Mouse (Mus musculus) limb, embryonic 10.5 days (tissue): ENCODE data around the gene Kansl2. TPM values are rescaled to one million over a fixed set of nuclear protein-coding genes. Genes with fewer than 3 reads are reported as not detected.

ENCODE experiments used
- DNase-seq: peaks from one replicate; pipeline ENCODE4 v3.0.0-alpha.2; 2017; ENCODE audit warnings: low spot score
- H3K27ac ChIP-seq: fragments of 300-500 bp; sonication (generic); 2 replicates; pipeline ENCODE4 v1.5.1; 2016; ENCODE audit warnings: mild to moderate bottlenecking
- H3K27me3 ChIP-seq: fragments of 300-500 bp; sonication (generic); 2 replicates; pipeline ENCODE4 v1.6.1; 2016; ENCODE audit warnings: low read depth, mild to moderate bottlenecking; ENCODE audit not compliant: poor library complexity, severe bottlenecking
- H3K36me3 ChIP-seq: fragments of 300-500 bp; sonication (generic); 2 replicates; pipeline ENCODE4 v1.6.1; 2016; ENCODE audit warnings: mild to moderate bottlenecking, moderate library complexity
- H3K4me1 ChIP-seq: fragments of 300-500 bp; sonication (generic); 2 replicates; pipeline ENCODE4 v1.6.1; 2016
- H3K4me3 ChIP-seq: fragments of 300-500 bp; sonication (generic); 2 replicates; pipeline ENCODE4 v1.5.1; 2016; ENCODE audit warnings: mild to moderate bottlenecking, moderate library complexity
- H3K9me3 ChIP-seq: fragments of 300-500 bp; sonication (generic); replicated peaks from 2 replicates; pipeline ENCODE4 v1.6.1; 2016; ENCODE audit warnings: mild to moderate bottlenecking
- WGBS: fragments of 180-500 bp; shearing (Covaris S2); methylation state at CpG from one replicate; pipeline ENCODE4 v1.1.7; 2016; 5-methylcytosine and 5-hydroxymethylcytosine counted together
- polyA plus RNA-seq: library from polyadenylated mRNA; unstranded; fragments of >200 nt; fragmentation: Nextera tagmentation; extraction: Ambion mirVana; gene quantifications from 2 replicates; pipeline ENCODE4 v1.2.1, GENCODE M21; 2016

Gene Kansl2
- polyA plus RNA-seq: 168 and 181 TPM in 2 replicates

DNA sequence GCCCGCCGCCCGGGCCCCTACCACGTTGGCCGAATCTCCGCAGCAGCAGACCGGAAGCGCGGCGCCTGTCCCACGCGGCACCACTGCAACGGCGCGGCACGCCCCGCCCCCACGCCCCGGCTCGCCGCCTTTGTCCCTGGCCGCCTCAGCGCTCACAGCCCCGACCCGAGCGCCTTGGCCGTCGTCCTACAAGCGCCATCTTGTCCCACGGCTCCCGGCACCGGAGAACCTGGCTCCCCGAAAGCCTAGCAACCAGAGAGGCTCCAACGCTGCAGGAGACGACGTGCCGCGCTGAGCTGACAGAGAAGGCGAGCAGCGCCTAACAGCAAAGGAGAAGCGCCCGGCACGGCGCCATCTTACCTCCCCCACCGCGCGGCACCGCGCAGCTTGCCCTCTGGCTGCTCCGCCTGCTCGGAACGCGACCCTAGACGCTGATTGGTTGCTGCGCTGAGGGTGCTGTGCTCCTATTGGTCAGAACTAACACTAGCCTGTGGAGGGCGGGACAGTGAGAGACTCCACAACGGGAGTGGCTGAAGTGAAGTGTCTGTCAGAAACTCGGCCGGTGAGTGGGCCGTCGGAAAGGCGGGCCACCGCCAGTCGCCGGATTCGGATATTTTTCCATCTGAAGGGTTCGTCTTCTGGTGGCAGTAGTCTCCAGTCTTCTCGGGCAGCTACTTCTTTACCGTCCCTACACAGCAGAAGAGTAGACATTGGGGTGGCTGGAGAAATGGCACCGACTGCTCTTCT lies at the start of gene Kansl2:
Gene Kansl2, minus strand, starts transcription at position 384 of the 747 bp plus-strand sequence.
- DNase-seq: peak; percentile 95
- under 1% methylated on average over 69 of the region's 70 CpGs for WGBS

GRCm38 (mm10) chr15:98582996-98583395 lies 48.9 kb upstream of the Kansl2 start:
- Histone ChIP-seq H3K4me1 (peaks cover 15% of the 10 kb centered on the region), H3K4me3 (no peak overlapping the region), H3K9me3 (no peaks in the 10 kb centered on the region), H3K27me3 (no peaks in the 10 kb centered on the region), H3K36me3 (no peaks in the 10 kb centered on the region), H3K27ac (0 out of 2 replicates have a peak overlapping the region, but pooled peaks have one; percentile 19)
- 70% methylated on average over 8 of the region's 8 CpGs for WGBS
- DNase-seq: no peak

More for the DNA sequence above, at the start of gene Kansl2:
- Histone ChIP-seq H3K4me3 (peak within 1 kb of the TSS; percentile 71), H3K27me3 (no peaks in the 10 kb centered on the region), H3K36me3 (peaks cover 56% of the 10 kb centered on the region), H3K4me1 (peaks cover 7% of the 10 kb centered on the region), H3K27ac (peak within 1 kb of the TSS; percentile 97), H3K9me3 (no peaks in the 10 kb centered on the region)

DNA sequence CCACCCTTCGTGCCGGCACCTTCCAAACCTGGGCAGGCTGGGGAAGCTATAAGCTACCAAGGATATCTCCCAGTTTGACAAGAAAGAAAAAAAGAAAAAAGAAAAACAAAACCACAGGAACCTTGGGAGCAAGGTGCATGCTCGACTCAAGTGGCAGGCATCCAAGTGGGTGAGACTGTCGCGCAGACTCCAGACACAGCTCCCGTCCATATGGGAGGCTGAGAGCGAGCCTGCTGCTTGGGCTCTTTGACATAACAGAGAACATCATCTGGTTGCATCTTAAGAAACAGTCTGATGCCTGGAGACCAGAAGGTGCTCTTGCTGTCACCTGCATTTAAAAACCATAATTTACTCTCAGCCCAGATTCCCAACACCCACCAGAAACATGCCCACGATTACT lies 48.3 kb upstream of the Kansl2 start:
- Histone ChIP-seq H3K4me3 (no peak overlapping the region), H3K36me3 (no peaks in the 10 kb centered on the region), H3K27me3 (no peaks in the 10 kb centered on the region), H3K4me1 (peaks cover 15% of the 10 kb centered on the region), H3K27ac (no peak overlapping the region), H3K9me3 (no peaks in the 10 kb centered on the region)
- no peak for DNase-seq
- WGBS: 84% methylated on average over 8 of the region's 8 CpGs

DNA sequence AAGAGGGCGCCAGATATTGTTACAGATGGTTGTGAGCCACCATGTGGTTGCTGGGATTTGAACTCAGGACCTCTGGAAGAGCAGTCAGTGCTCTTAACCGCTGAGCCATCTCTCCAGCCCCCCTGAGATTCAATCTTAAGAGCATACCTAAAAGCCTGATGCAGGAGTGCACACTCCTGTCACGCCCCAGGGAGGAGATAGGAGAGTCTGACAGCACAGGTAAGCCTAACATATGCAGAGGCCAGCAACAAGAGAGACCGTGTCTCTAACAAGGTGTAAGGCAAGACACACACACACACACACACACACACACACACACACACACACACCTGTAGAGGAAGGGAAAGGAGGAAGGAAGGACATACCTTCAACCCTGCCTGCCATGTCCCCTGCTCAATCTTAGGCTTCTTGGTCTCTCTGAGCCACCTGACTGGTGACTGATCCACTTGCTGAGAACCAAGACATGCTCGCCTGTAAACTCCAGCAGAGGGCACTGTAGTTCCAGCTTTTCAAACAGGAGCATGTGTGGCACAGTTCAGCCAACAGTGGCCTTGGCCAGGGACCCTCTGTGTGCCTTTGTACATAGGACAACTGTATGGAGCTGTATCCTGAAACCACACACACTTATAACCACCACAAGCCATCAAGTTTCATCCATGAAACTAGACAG lies 45.9 kb upstream of the Kansl2 start:
- peaks cover 4% of the 10 kb centered on the region; the same call in 1 of the 2 replicates for H3K4me1 ChIP-seq
- H3K27ac ChIP-seq: no peak overlapping the region
- no peaks in the 10 kb centered on the region for H3K27me3 ChIP-seq
- H3K4me3 ChIP-seq: no peak overlapping the region
- peak; percentile 79 for DNase-seq
- WGBS: 38% methylated on average over 5 of the region's 5 CpGs
- H3K36me3 ChIP-seq: no peaks in the 10 kb centered on the region
- H3K9me3 ChIP-seq: no peaks in the 10 kb centered on the region

DNA sequence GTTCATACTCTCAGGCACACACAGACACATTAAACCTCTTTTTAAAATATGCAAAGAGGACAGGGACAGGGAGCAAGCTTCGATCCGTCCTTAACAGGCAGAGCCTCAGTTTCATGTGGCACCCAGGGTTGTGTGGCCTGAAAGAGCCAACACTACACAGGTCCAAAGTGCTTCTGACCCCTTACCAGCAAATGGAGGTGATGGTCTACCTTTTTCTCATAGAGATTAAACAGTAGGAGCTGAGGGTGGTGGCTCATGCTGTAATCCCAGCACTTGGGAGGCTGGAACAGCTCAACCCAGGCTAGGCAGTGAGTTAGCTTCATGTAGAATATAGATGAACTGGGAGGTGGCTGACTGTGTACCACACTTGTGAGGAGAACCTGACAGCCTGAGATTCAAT lies 45.2 kb upstream of the Kansl2 start:
- DNase-seq: no peak
- H3K4me3 ChIP-seq: no peak overlapping the region
- H3K36me3 ChIP-seq: no peaks in the 10 kb centered on the region
- no peak overlapping the region for H3K27ac ChIP-seq
- no peaks in the 10 kb centered on the region for H3K27me3 ChIP-seq
- 83% methylated on average over 2 of the region's 2 CpGs for WGBS
- H3K4me1 ChIP-seq: no peaks in the 10 kb centered on the region
- no peaks in the 10 kb centered on the region for H3K9me3 ChIP-seq

- no peak overlapping the region for H3K4me3 ChIP-seq
- no peak for DNase-seq
- peaks cover 9% of the 10 kb centered on the region for H3K4me1 ChIP-seq
These were observed 39.2 kb upstream of the Kansl2 start for GRCm38 (mm10) chr15:98573293-98573692.

DNA sequence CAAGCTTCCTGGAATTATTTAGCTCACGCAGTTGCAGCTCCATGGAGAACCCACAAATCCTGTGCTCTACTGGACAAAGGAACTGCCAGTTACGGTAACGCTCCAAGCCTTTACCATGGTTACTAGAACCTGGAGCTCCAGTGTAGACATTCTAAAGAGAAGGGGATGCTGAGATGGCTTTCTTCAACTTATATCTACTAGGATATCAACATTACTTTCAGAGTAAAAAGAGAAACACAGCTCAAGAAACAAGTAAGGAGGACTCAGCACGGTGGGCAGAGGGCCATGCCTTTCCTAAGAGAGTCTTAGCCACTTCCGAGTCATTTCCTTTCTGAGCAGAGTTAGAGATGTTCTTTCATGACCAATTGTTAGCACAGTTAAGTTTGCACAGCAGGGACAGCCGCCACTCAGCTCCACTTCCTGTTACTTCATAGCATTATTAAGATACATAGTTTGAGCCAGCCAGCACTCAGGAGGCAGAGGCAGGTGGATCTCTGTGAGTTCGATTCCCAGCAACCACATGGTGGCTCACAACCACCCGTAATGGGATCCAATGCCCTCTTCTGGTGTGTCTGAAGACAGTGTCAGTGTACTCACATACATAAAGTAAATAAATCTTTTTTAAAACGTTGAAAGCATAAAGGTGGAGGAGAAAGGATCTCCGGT lies 36.9 kb upstream of the Kansl2 start, which contains the start of the genes Ccnt1 and 4930415O20Rik:
Gene Ccnt1, minus strand, starts transcription at position 51 of the 666 bp plus-strand sequence.
Gene 4930415O20Rik, plus strand, starts transcription at position 132 of the 666 bp plus-strand sequence.
- no peak within 1 kb of the TSS for H3K4me3 ChIP-seq

More at GRCm38 (mm10) chr15:98573293-98573692, 39.2 kb upstream of the Kansl2 start:
- Histone ChIP-seq H3K36me3 (peaks cover 5% of the 10 kb centered on the region; the same call in 1 of the 2 replicates), H3K9me3 (no peaks in the 10 kb centered on the region), H3K27ac (no peak overlapping the region), H3K27me3 (no peaks in the 10 kb centered on the region)
- 73% methylated on average over 4 of the region's 4 CpGs for WGBS

GRCm38 (mm10) chr15:98569795-98570365 lies 35.8 kb upstream of the Kansl2 start:
- WGBS: 88% methylated on average over 4 of the region's 4 CpGs
- Histone ChIP-seq H3K9me3 (no peaks in the 10 kb centered on the region), H3K4me1 (peaks cover 23% of the 10 kb centered on the region), H3K4me3 (no peak overlapping the region), H3K27me3 (no peaks in the 10 kb centered on the region), H3K36me3 (peaks cover 18% of the 10 kb centered on the region), H3K27ac (no peak overlapping the region)
- DNase-seq: no peak

More for the DNA sequence above, 36.9 kb upstream of the Kansl2 start, which contains the start of the genes Ccnt1 and 4930415O20Rik:
- H3K27ac ChIP-seq: no peak within 1 kb of the TSS
- no peaks in the 10 kb centered on the region for H3K9me3 ChIP-seq
- peaks cover 14% of the 10 kb centered on the region for H3K4me1 ChIP-seq
- H3K27me3 ChIP-seq: no peaks in the 10 kb centered on the region
- H3K36me3 ChIP-seq: peaks cover 7% of the 10 kb centered on the region; the same call in 1 of the 2 replicates
- no peak for DNase-seq
- WGBS: 84% methylated on average over 10 of the region's 10 CpGs

DNA sequence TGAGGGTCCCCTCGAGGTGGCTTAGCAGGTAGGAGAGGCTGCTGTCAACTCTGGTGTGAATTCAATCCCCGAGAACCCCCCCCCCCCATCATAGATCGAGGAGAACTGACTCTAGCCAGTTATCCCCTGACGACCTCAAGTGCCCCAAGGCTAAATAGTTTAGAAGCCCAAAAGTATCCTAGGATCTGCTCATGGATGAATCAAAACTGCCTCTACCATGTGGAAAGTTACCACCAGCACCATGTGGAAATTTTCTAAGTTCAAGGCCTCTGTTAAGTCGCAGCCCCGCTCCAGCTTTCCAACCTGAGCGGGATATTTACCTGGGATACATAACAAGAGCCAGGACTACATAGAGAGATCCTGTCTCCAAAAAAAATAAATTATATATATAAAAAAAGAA lies 35.2 kb upstream of the Kansl2 start:
- WGBS: 80% methylated on average over 7 of the region's 7 CpGs
- DNase-seq: no peak
- peak overlapping the region; percentile 88 for H3K27ac ChIP-seq

GRCm38 (mm10) chr15:98568256-98569033 lies 34.4 kb upstream of the Kansl2 start:
- no peak for DNase-seq
- peak overlapping the region; percentile 88 for H3K27ac ChIP-seq
- WGBS: 9% methylated on average over 22 of the region's 22 CpGs
- peaks cover 32% of the 10 kb centered on the region for H3K36me3 ChIP-seq
- H3K4me3 ChIP-seq: peak overlapping the region; percentile 80
- no peaks in the 10 kb centered on the region for H3K9me3 ChIP-seq
- H3K4me1 ChIP-seq: peaks cover 23% of the 10 kb centered on the region
- no peaks in the 10 kb centered on the region for H3K27me3 ChIP-seq

More for the DNA sequence above, 35.2 kb upstream of the Kansl2 start:
- Histone ChIP-seq H3K4me3 (peak overlapping the region; percentile 80), H3K27me3 (no peaks in the 10 kb centered on the region), H3K9me3 (no peaks in the 10 kb centered on the region), H3K4me1 (peaks cover 23% of the 10 kb centered on the region), H3K36me3 (peaks cover 24% of the 10 kb centered on the region)

DNA sequence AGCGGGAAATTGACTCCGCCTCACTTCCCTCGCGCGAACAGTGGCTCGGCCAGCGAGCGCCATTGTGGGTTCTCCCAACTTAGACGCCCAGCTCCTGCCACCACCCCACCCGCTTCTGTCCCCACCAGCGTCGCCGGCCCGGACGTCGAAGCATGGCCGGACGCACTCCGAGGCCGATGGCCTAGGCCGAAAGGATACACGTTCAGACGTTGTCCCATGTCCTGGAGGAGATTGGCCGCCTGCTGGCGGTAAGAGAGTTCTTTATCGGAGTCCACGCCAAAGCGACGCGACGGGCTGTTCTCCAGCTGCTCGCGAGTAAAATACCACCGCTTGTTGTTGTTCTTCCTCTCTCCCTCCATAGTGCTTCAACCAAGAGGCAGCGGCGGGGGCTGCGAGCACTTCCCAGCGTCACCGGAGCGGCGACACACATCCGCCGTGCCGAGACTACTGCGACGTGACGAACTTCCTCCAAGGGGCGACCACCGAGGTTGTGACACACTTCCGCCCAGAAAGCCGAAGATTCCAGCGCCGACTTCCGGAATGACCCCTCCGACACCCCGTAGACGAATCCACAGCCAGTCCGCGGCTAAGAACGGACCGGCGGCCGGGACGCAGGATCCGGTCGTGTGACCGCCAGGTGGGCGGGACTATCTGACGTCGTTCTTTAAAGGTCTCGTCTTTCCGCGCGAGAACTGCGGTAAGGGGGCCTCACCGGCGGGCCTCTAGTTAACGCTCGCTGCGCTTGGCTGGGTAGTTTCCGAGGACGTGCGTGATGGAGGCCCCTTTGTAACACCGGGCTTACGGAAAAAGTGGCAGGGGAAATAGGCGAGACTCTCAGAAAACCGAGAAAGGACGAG lies 33.4 kb upstream of the Kansl2 start:
- WGBS: under 1% methylated on average over 88 of the region's 88 CpGs
- Histone ChIP-seq H3K36me3 (peaks cover 42% of the 10 kb centered on the region), H3K27me3 (no peaks in the 10 kb centered on the region), H3K4me1 (peaks cover 23% of the 10 kb centered on the region), H3K9me3 (no peaks in the 10 kb centered on the region), H3K27ac (peak overlapping the region; percentile 88), H3K4me3 (peak overlapping the region; percentile 80)
- peak; percentile 100 for DNase-seq
